Mouse (Mus musculus) midbrain, embryonic 10.5 days (tissue): Measurements from ENCODE around the gene Fhl2. TPM values are rescaled to one million over a fixed set of nuclear protein-coding genes. Genes with fewer than 3 reads are reported as not detected.

Experiments
- DNase-seq: peaks from one replicate; pipeline ENCODE4 v3.0.0-alpha.2; 2017; ENCODE audit warnings: low spot score
- H3K27ac ChIP-seq: fragments of 300-500 bp; sonication (generic); replicated peaks from 2 replicates; pipeline ENCODE4 v1.5.1; 2016; ENCODE audit warnings: mild to moderate bottlenecking
- H3K27me3 ChIP-seq: fragments of 300-500 bp; sonication (generic); 2 replicates; pipeline ENCODE4 v1.6.1; 2016; ENCODE audit warnings: low read depth, mild to moderate bottlenecking; ENCODE audit not compliant: poor library complexity, severe bottlenecking
- H3K36me3 ChIP-seq: fragments of 300-500 bp; sonication (generic); 2 replicates; pipeline ENCODE4 v1.6.1; 2016; ENCODE audit warnings: mild to moderate bottlenecking, moderate library complexity
- H3K4me1 ChIP-seq: fragments of 300-500 bp; sonication (generic); 2 replicates; pipeline ENCODE4 v1.6.1; 2016
- H3K4me3 ChIP-seq: fragments of 300-500 bp; sonication (generic); 2 replicates; pipeline ENCODE4 v1.5.1; 2016; ENCODE audit warnings: mild to moderate bottlenecking, moderate library complexity
- H3K9me3 ChIP-seq: fragments of 300-500 bp; sonication (generic); replicated peaks from 2 replicates; pipeline ENCODE4 v1.6.1; 2016; ENCODE audit warnings: mild to moderate bottlenecking
- WGBS: fragments of 180-500 bp; shearing (Covaris S2); methylation state at CpG from one replicate; pipeline ENCODE4 v1.1.7; 2016; 5-methylcytosine and 5-hydroxymethylcytosine counted together
- polyA plus RNA-seq: library from polyadenylated mRNA; unstranded; fragments of >200 nt; fragmentation: Nextera tagmentation; extraction: Ambion mirVana; gene quantifications from 2 replicates; pipeline ENCODE4 v1.2.1, GENCODE M21; 2016

Gene Fhl2
- polyA plus RNA-seq, 1 experiment from 2014 or later, result 6.8 TPM

GRCm38 (mm10) chr1:43074791-43075190 lies 122.0 kb downstream of the Fhl2 start:
- H3K4me3 ChIP-seq, result no peak overlapping the region
- 94% methylated on average over 2 of the region's 2 CpGs for WGBS
- no peaks in the 10 kb centered on the region for H3K9me3 ChIP-seq
- H3K36me3 ChIP-seq, result peaks cover 39% of the 10 kb centered on the region
- DNase-seq, result no peak
- H3K27me3 ChIP-seq, result no peaks in the 10 kb centered on the region
- no peaks in the 10 kb centered on the region for H3K4me1 ChIP-seq
- no peak overlapping the region for H3K27ac ChIP-seq

Other genes with a start within 250 kb of the Fhl2 start
- 14.1 and 17.6 TPM in 2 replicates for gene Gpr45, start 244.1 kb downstream of the Fhl2 start, polyA plus RNA-seq
- 13.5 and 14.8 TPM in 2 replicates for gene Tgfbrap1, start 98.3 kb downstream of the Fhl2 start, polyA plus RNA-seq
- gene AI597479, start 98.3 kb downstream of the Fhl2 start, polyA plus RNA-seq, result 41.3 and 43.8 TPM in 2 replicates
- gene Nck2, start 247.6 kb upstream of the Fhl2 start, polyA plus RNA-seq, result 35.0 and 36.8 TPM in 2 replicates